Mouse (Mus musculus) embryo, embryonic 11 days (tissue): ENCODE data around the gene Cpsf3.

Experiments used
- DNase-seq: peaks from one replicate; pipeline ENCODE4 v3.0.0-alpha.2; 2015

Gene Cpsf3

GRCm38 (mm10) chr12:21335869-21336268 is 50.7 kb downstream of the Cpsf3 start:
- no peak for DNase-seq

GRCm38 (mm10) chr12:21337171-21337570 is 52.0 kb downstream of the Cpsf3 start:
- DNase-seq: no peak

- DNase-seq: no peak
Observed at GRCm38 (mm10) chr12:21340674-21341073, 55.5 kb downstream of the Cpsf3 start.

- no peak for DNase-seq
Observed at GRCm38 (mm10) chr12:21346972-21347371, 61.8 kb downstream of the Cpsf3 start.

- DNase-seq: no peak
Observed at GRCm38 (mm10) chr12:21350113-21350876, 65.1 kb downstream of the Cpsf3 start.

- DNase-seq: no peak
Observed at GRCm38 (mm10) chr12:21353681-21354080, 68.5 kb downstream of the Cpsf3 start.

GRCm38 (mm10) chr12:21362686-21363085 is 77.5 kb downstream of the Cpsf3 start:
- no peak for DNase-seq

- DNase-seq: no peak
Observed at GRCm38 (mm10) chr12:21363195-21363594, 78.0 kb downstream of the Cpsf3 start.
